Mouse (Mus musculus): ENCODE measurements around the gene Amy2a5. TPM values are rescaled to one million over a fixed set of nuclear protein-coding genes. Genes with fewer than 3 reads are reported as not detected.
"Not testable (repeated sequence)": the region's sequence is repeated elsewhere in the genome, so short reads cannot be mapped to it uniquely, and the experiment has no call there.

The Amy2a5 gene
- total RNA-seq (2021) = under 1 TPM; 0.13 to 0.46 TPM
- long read RNA-seq, experiment 1 = 0 reads
- long read RNA-seq, experiment 2 = 0 reads

GRCm38 (mm10) chr3:113258737-113259136 lies at the start of gene Amy2a5:
Amy2a5 (minus strand) TSS chr3:113258837.
- not testable (repeated sequence) for DNase-seq (ENCODE audit: low spot score in 2 of 2)

- not testable (repeated sequence) for DNase-seq (ENCODE audit: low spot score in 2 of 2)
These were observed 32.7 kb upstream of the Amy2a5 start, which contains the start of gene Amy2a4 for GRCm38 (mm10) chr3:113291349-113291748. Amy2a4 (minus strand) TSS chr3:113291449.

- not testable (repeated sequence) for DNase-seq (ENCODE audit: low spot score in 2 of 2)
These were observed 21.6 kb upstream of the Amy2a5 start for GRCm38 (mm10) chr3:113280285-113280684.

- not testable (repeated sequence) for DNase-seq (ENCODE audit: low spot score in 2 of 2)
These were observed 20.9 kb upstream of the Amy2a5 start for GRCm38 (mm10) chr3:113279586-113279985.

- DNase-seq (ENCODE audit: low spot score in 2 of 2) = no peak
These were observed 31.5 kb downstream of the Amy2a5 start for GRCm38 (mm10) chr3:113227115-113227514.

Other genes with a start within 250 kb of the Amy2a5 start
- gene Amy2a4, start 32.6 kb upstream of the Amy2a5 start, total RNA-seq (2021) = not detected
- not detected for gene Amy2a3, start 65.2 kb upstream of the Amy2a5 start, total RNA-seq (2021)
- gene Amy2a2, start 97.8 kb upstream of the Amy2a5 start, total RNA-seq (2021) = not detected